Mouse (Mus musculus): ENCODE results near the gene Gimap5.

The Gimap5 gene

DNA sequence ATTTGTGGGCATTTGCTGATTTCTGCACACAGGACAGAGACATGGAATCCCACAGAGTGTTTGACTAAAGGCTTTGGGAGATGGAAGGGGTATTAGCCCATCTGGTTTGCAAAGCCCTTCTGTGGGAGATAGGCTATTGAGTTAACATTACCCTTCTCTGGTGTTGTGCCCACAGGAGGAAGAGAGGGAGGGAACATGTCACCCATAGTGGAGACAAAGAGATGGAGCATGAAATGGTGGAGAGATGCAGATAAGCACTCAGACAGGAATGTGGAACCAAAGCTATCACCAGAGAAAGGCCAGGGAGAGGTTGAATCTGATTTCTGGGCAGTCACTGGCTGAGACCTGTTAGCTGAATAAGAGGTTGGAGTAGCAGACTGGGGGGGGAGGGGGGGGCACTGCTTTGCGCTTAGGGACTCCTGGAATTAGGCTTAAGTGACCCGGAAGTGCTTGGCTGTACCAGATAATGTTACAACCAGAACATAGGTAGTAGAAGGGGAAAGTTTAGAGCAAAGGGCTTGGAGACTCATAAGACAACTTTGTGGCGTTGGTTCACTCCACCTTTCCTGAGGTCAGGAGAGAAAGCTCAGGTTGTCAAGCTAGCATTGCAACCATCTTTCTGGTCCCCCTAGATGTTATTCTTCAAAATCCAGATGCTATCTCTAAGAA lies 5.4 kb upstream of the Gimap5 start:
- DNase-seq (ENCODE audit: low spot score): no peak

DNA sequence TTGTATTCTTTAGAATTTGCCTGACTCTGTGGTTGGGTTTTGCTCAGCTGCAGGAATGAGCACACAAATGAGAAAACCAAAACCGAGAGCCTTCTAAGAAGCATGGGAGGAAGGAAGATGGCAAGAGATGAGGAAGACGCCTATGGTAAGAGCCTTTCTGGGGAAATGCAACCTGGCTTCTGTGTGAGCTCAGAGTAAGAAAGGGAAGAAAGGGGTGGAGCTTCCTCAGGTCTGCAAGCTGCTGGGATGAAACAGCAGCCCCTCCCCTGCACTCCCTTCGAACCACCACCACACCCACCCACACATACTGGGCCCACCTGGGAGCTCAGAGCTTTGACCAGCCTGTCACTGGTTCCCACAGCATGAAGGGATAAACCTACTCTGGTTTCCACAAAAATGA lies 4.7 kb upstream of the Gimap5 start:
- DNase-seq (ENCODE audit: low spot score): no peak

DNA sequence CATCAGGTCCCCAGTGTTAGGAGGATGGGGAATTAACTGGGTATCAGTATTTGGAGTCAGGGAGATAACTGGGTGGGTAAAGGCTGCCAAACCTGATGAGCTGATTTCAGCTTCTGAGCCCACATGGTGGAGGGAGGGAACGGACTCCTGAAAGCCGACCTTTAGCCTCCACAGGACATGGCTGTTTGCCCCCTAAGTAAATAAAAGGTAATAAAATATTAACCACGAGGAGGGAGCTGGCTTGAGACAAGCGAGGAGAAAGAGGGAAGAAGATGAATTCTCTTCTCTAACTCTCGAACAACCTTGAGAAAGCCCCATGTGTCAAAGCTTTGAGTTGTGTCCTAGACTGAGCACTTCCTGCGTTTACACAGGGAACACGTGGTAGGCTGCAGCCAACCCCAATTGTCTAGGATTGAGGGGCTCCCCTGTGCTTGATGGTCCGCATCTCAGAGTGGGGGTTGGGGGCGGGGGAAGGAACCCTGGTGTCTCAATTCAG lies 4.2 kb upstream of the Gimap5 start:
- DNase-seq (ENCODE audit: low spot score): no peak

GRCm38 (mm10) chr6:48742422-48743351 lies 3.3 kb upstream of the Gimap5 start:
- peak; percentile 25 for DNase-seq (ENCODE audit: low spot score)

GRCm38 (mm10) chr6:48745490-48745889 lies 507 bp upstream of the Gimap5 start:
- no peak for DNase-seq (ENCODE audit: low spot score)

DNA sequence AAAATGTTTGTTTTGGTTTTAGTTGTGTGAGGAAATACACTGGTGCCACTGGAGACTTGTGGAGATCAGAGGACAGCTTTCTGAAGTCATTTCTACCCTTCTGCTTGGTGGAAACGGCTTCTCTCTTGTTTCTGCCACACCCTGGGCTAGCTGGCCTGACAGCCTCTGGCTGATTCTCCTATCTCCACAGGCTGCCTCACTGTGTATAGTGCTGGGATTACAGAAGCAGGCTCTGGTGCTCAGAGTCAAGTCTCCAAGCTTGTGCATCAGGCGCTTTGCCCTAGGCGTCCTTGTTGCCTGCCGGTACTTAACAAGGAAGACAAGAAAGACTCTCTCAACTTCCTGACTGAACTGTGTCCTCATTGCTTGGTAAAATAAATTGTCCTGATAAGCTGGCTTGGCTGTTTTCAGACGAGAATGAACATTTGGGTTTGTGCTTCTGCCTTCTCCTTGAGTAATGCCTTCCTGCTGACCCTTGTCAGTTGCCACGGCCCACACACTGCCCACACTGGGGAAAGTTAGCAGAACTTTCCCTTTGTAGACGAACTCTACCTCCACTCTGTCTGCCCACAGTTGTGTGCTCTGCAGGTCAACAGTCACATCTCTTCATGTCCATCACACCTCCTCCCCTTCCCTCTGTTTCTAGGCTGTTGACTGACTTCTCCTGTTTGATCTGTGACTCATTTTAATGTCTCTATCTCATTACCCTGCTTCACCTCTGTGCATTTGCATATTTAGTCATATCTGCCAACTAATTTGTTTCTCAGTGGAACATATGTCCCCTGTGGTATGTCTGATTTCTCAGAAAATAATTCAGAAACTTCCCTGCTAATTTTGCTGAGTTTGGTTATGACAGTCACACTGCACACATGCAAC lies 1.3 kb downstream of the Gimap5 start:
- no peak for DNase-seq (ENCODE audit: low spot score)

DNA sequence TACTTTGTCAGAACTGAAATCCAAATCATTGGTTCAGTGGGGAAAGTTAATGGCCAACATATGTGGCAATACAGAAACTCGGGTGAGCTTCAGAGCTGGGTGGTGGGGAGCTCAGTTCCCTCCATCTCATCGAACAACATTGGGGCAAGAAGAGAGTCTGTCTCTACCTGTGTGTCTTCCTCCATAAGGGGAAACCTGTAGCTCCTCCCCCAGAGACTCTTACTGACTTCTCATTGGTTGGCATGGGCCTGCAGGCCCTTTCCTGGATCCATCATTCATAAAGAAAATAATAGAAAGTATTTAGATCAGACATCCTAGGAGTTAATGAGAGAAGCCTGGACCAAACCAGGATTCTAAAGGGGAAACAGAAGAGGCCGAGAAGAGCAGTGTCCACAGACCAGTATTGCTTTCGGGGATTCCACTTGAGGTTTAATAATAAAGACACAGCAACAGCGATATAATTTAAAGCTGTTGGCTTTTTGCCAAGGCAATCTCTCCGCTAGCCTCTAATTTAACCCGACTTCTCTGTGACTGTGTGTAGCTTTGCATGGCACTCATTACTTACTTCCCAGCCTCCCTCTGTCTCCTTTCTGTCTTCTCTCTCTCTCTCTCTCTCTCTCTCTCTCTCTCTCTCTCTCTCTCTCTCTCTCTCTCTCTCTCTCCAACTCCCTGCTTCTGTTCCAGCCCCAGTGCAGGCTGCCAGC lies 17.7 kb downstream of the Gimap5 start:
- DNase-seq (ENCODE audit: low spot score): no peak

DNA sequence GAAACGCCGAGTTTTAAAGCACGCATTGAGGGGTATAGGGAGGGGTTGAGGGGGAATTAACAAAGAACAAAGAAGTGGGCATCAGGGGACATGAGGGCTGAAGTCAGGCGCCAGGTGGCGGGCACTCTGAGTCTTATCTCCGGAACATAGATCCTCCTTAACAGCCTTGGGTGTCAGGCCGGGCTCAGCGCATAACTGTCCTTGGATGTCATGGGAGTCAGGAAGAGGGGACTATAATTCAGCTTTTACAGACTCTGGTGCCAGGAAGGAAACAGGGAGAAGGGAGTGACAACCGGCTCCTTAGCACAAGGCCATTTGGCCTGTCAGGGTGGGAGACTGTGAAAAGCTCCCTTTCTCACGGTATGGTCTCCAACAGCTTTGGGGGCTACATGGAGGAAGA lies 18.5 kb downstream of the Gimap5 start:
- no peak for DNase-seq (ENCODE audit: low spot score)

GRCm38 (mm10) chr6:48768178-48768869 lies 22.3 kb downstream of the Gimap5 start:
- DNase-seq (ENCODE audit: low spot score): no peak

- no peak for DNase-seq (ENCODE audit: low spot score)
Observed at GRCm38 (mm10) chr6:48768933-48769332, 22.9 kb downstream of the Gimap5 start.

GRCm38 (mm10) chr6:48770696-48771095 lies 24.7 kb downstream of the Gimap5 start, which contains the start of gene Gimap3:
TSS of gene Gimap3 (minus strand) at chr6:48770851.
- no peak for DNase-seq (ENCODE audit: low spot score)

- DNase-seq (ENCODE audit: low spot score): peak; percentile 88
Observed at GRCm38 (mm10) chr6:48772030-48772429, 26.0 kb downstream of the Gimap5 start.

DNA sequence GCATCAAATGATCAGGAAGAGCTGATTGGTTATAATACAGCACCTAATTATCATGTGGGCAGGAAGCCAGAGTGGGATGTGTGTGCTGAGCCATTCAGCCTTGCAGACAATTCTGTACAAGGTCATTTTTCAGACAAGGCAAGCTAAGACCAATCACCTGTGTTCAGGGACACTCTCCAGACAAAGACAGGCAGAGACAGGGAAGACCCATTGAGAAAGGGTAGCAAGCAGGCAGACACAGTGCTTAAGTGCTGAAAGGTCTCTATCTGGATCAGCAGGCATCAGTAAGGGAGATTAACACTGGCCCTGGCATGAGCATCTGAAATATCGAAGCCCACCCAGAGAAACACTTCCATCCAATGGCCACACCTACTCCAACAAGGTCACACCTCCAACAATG lies 38.4 kb downstream of the Gimap5 start:
- no peak for DNase-seq (ENCODE audit: low spot score)

- no peak for DNase-seq (ENCODE audit: low spot score)
Observed at GRCm38 (mm10) chr6:48785189-48785588, 39.2 kb downstream of the Gimap5 start.

- no peak for DNase-seq (ENCODE audit: low spot score)
Observed at GRCm38 (mm10) chr6:48785601-48786000, 39.6 kb downstream of the Gimap5 start.

GRCm38 (mm10) chr6:48787867-48788266 lies 41.9 kb downstream of the Gimap5 start:
- DNase-seq (ENCODE audit: low spot score): no peak

- no peak for DNase-seq (ENCODE audit: low spot score)
Observed at GRCm38 (mm10) chr6:48801897-48802296, 55.9 kb downstream of the Gimap5 start.

- DNase-seq (ENCODE audit: low spot score): no peak
Observed at GRCm38 (mm10) chr6:48803406-48804051, 57.5 kb downstream of the Gimap5 start.

Measured in embryo, embryonic 10 days (tissue).